Mouse (Mus musculus) megakaryocyte, embryonic 14.5 days (primary cell): ENCODE results near the gene Tbc1d9b. TPM values are rescaled to one million over a fixed set of nuclear protein-coding genes. Genes with fewer than 3 reads are reported as not detected.
A peak's percentile ranks its signal among the peaks of the same experiment; 100 is the strongest.
"Not testable (repeated sequence)": the region's sequence is repeated elsewhere in the genome, so short reads cannot be mapped to it uniquely, and the experiment has no call there.

Experiments used
- H3K27me3 ChIP-seq: replicated peaks from 2 replicates; pipeline ENCODE3; 2012; ENCODE audit warnings: inconsistent platforms
- H3K36me3 ChIP-seq: replicated peaks from 2 replicates; pipeline ENCODE3; 2012; ENCODE audit warnings: low read length, inconsistent platforms, mixed read lengths
- H3K4me1 ChIP-seq: 2 replicates; pipeline ENCODE4 v1.6.1; 2012; ENCODE audit warnings: inconsistent platforms
- H3K4me3 ChIP-seq: replicated peaks from 2 replicates; pipeline ENCODE3; 2012; ENCODE audit warnings: moderate library complexity, mild to moderate bottlenecking, inconsistent platforms
- H3K9me3 ChIP-seq: 2 replicates; pipeline ENCODE4 v1.6.1; 2012; ENCODE audit warnings: inconsistent platforms
- FLI1 ChIP-seq: IDR thresholded peaks from 2 replicates; pipeline ENCODE4 v1.6.1; 2012; ENCODE audit warnings: low read length, inconsistent platforms, mixed read lengths
- GATA1 ChIP-seq: IDR thresholded peaks from 3 replicates; pipeline ENCODE4 v1.6.1; 2012; ENCODE audit warnings: mixed read lengths, low read length, inconsistent platforms, borderline replicate concordance
- polyA plus RNA-seq: library from polyadenylated mRNA; stranded (reverse); fragments of >175 nt; gene quantifications from 2 replicates; pipeline ENCODE4 v1.2.3, GENCODE M21; 2012; ENCODE audit warnings: low replicate concordance; ENCODE audit not compliant: insufficient read depth

Tbc1d9b gene
- polyA plus RNA-seq, 1 experiment, result 34.0 TPM

DNA sequence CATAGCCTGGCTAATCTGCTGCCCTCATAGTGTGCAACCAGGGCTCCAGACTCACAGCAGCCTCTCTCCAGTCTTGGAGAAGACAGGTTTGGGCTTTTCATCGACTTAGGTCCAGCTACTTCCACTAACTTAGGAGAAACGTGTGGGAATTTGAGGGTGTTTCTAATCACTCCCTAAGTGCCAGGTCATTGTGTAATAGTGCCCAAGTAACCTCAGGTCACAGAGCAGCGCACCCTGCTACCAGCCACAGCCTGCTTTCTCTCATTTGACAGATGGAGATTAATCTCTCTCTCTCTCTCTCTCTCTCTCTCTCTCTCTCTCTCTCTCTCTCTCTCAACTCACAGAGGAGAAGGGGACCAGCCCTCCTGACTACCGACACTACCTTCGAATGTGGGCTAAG lies 37.2 kb downstream of the Tbc1d9b start:
- Histone ChIP-seq H3K9me3 (no peaks in the 10 kb centered on the region), H3K4me3 (no peak overlapping the region), H3K4me1 (peaks cover 22% of the 10 kb centered on the region), H3K36me3 (peaks cover 75% of the 10 kb centered on the region), H3K27me3 (no peaks in the 10 kb centered on the region)
- TF ChIP-seq GATA1 (no peak), FLI1 (no peak)

DNA sequence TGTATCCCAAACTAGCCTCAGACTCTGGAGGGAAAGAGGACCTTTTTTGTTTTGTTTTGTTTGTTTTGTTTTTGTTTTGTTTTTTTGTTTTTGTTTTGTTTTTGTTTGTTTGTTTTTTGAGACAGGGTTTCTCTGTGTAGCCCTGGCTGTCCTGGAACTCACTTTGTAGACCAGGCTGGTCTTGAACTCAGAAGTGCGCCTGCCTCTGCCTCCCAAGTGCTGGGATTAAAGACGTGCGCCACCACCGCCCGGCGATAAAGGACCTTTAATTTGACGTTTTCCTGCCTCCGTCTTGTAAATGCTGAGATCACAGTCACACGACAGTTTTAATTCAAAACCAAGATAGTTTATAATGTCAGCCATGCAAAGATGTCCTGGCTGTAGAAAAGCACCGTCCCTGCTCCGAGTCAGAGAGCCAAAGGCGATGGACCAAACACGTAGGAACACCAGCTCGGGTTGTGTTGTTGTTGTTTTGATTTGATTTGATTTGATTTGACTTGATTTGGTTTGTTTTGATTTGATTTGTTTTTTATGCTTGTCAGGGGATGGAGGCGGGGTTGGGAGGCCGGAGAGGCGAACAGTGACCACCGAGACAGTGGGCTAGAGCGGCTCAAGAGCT lies 43.0 kb downstream of the Tbc1d9b start, which contains the start of gene Mrnip:
TSS of gene Mrnip (plus strand) at position 334 of the 619 bp plus-strand sequence.
- peaks cover 58% of the 10 kb centered on the region for H3K36me3 ChIP-seq

DNA sequence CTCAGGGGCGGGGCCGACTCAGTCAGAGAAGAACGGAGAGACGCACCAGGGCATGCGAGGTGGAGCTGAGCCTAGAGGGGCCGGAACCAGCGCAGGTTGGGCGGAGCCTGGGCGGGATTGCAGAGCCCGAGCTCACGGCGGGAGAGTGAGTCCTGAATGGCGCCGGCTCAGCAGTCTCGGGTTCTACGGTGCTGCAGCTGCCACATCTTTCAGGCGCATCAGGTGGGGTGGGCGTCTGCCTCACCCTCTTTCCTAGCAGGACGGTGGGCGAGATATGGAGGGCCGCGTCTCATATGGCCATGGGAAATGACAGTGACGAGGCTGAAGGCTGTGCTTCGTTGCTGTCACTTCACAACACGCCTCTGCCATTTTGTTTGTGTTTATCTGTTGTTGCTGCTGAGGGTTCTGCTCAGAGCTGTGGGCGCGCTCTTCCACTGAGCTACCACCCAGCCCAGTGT lies 43.6 kb downstream of the Tbc1d9b start:
- no peak for TF ChIP-seq FLI1
- TF ChIP-seq GATA1, result no peak
- Histone ChIP-seq H3K9me3 (no peaks in the 10 kb centered on the region), H3K4me1 (peaks cover 58% of the 10 kb centered on the region), H3K27me3 (no peaks in the 10 kb centered on the region), H3K4me3 (peak overlapping the region; percentile 96), H3K36me3 (peaks cover 58% of the 10 kb centered on the region)

More for the DNA sequence above, 43.0 kb downstream of the Tbc1d9b start, which contains the start of gene Mrnip:
- not testable (repeated sequence) for H3K9me3 ChIP-seq, H3K27me3 ChIP-seq
- Histone ChIP-seq H3K4me1 (peaks cover 59% of the 10 kb centered on the region), H3K4me3 (peak within 1 kb of the TSS; percentile 96)

DNA sequence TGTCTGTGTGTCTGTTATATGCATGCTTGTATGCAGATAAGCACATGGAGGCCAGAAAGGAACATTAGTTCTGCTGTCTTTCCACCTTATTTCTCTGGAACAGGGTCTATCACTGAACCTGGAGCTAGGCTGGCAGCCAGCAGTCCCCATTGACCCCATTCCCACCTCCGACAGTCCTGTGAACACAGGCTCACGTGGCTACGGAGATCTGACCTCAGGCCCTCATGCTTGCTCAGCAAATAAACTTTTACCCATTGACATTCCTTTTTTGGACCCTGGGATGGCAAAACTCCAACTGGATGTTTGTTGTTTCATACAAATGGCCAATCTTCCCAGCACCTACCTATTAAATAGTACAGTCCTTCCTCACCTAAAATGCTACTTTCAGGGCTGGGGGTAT lies 45.2 kb downstream of the Tbc1d9b start:
- Histone ChIP-seq H3K36me3 (peaks cover 48% of the 10 kb centered on the region), H3K4me3 (no peak overlapping the region), H3K27me3 (no peaks in the 10 kb centered on the region), H3K4me1 (peaks cover 63% of the 10 kb centered on the region), H3K9me3 (no peaks in the 10 kb centered on the region)
- TF ChIP-seq FLI1, result no peak
- no peak for TF ChIP-seq GATA1

DNA sequence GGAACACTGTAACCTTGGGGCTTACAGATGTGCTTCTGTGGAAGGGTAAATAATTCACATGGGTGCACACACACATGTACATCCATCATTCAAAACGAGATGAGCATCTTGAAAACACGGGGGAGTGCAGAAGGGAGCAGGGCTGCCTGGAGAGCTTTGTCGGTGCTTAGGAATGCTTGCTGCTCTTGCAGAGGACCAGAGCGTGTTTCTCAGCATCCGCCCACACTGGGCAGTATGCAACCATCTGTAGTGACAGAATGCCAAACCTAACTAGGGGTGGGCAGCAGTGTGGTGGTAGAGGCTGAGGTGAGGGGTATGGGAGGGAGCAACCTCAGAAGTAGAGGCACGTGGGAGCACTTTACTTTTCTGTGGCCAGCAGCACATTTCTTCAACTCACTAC lies 45.9 kb downstream of the Tbc1d9b start:
- TF ChIP-seq GATA1, result no peak
- no peak for TF ChIP-seq FLI1
- no peaks in the 10 kb centered on the region for H3K27me3 ChIP-seq
- H3K9me3 ChIP-seq, result no peaks in the 10 kb centered on the region
- H3K4me3 ChIP-seq, result no peak overlapping the region
- H3K4me1 ChIP-seq, result peaks cover 60% of the 10 kb centered on the region
- peaks cover 45% of the 10 kb centered on the region for H3K36me3 ChIP-seq

DNA sequence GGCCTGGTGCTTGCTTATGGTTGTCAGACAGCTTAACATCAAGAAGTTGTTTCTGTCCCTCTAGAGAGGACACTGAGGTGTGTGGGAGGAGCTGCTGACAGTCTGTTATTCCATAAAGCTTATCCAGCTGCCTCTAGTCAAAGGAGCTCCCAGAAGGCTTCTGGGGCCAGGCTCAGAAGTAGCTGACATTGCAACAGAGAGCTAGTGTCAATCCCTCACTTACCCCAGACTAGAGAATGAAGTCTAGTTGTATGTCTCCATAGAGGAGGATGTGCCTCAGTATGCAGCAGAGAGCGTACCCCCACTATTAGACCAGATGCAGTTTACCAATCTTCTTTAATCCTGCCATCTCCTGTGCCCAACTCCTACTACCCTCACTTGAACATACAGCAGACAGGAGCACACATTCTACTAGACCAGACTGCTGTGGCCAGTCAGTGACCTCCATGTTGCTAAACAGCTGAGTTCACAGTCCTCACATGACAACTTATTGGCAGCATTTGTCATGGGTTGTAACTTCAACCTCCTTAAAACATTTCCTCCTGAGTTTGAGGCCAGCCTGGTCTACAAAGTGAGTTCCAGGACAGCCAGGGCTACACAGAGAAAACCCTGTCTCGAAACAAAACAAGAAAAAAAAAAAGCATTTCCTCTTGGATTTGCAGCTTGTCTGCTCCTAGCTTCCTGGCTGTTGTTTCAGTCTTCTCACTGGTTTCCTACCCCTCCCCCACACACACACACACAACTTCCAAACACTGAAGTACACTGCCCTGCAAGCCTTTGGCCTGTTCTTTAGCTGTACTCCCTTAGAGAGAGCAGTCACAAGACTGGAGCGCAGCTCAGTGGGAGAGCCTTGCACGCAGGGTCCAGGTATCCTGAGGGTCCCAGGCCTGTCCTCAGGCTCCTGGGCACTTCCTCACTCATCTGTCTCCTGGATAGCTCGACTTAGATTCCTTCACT lies 47.6 kb downstream of the Tbc1d9b start:
- Histone ChIP-seq H3K9me3 (no peaks in the 10 kb centered on the region), H3K4me1 (peaks cover 72% of the 10 kb centered on the region), H3K36me3 (peaks cover 50% of the 10 kb centered on the region), H3K4me3 (peak overlapping the region; percentile 53), H3K27me3 (no peaks in the 10 kb centered on the region)
- TF ChIP-seq FLI1 (no peak), GATA1 (no peak)

DNA sequence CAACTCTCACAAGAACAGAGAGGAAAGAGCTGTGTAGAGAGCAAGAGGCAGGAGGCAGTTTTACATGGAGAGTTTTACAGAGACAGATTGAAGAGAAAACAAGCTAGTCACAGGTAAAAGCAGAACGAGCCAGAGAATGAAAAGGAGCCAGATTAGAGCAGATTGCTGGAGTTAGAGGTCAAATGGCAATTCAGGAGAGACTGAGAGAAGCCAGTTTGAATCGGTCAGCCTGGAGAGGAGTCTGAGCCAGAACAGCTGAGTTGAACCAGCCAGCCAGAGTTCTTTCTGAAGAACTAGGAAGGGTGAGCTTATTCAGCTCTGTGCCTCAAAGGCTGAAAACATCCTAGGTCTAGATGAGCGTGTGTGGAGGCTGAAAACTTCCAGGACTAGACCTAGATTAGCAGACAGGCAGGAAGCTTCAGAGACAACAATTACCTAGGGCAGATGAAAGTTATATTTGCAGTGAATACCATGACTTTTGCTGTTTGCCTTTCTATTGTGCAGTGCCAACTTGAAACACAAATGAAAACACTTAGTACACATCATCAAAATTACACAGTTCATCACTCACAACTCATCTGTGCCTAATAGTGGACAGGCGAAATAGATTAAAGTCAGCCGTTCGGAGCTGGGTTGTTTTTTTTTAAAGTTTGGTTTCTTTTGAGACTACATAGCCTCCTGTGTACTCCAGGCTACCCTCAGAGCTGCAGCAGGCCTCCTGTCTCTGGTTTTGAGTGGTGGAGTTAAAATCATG lies 49.5 kb downstream of the Tbc1d9b start:
- H3K9me3 ChIP-seq, result no peaks in the 10 kb centered on the region
- no peaks in the 10 kb centered on the region for H3K27me3 ChIP-seq
- peaks cover 61% of the 10 kb centered on the region for H3K36me3 ChIP-seq
- no peak overlapping the region for H3K4me3 ChIP-seq
- no peak for TF ChIP-seq FLI1
- TF ChIP-seq GATA1, result no peak
- H3K4me1 ChIP-seq, result peaks cover 64% of the 10 kb centered on the region

DNA sequence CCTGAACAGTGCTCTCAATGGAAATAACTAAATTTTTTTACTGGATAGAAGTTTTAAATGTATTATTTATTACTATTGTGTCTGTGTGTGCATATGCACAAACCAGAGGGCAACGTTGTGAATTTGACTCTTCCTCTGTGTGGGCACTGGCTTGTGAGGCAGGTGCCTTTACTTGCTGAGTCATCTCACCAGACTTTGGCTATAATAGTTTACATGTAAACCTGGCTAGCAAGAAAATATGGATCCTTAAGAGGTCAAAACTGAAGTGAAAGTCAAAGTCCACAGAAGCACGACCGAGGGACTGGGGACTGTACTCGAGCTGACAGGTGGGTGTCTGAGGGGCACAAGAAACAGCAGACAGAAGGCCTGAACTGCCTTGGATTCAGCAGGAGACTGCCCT lies 51.5 kb downstream of the Tbc1d9b start:
- peaks cover 57% of the 10 kb centered on the region for H3K36me3 ChIP-seq

DNA sequence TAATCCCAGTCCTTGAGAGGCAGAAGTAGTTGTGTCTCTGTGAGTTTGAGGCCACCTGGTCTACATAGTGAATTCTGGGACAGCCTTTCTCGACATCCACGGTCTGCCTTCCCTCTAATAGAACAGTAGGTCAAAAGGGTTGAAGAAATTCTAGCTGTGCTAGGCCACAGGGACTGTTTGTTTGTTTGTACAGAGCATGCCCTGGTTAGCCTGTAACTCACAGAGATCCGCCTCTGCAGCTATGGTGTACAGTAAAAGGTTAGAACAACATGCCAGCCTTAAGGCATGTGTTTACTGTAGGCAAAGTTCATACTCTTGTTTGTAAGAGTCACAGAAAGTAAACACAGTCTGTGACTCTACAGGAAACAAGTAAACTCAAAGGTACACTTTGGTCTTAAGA lies 53.6 kb downstream of the Tbc1d9b start:
- Histone ChIP-seq H3K36me3 (peaks cover 42% of the 10 kb centered on the region), H3K4me1 (peaks cover 39% of the 10 kb centered on the region), H3K9me3 (no peaks in the 10 kb centered on the region), H3K4me3 (no peak overlapping the region), H3K27me3 (no peaks in the 10 kb centered on the region)
- TF ChIP-seq FLI1, result no peak
- no peak for TF ChIP-seq GATA1

More for the DNA sequence above, 51.5 kb downstream of the Tbc1d9b start:
- H3K4me1 ChIP-seq, result peaks cover 47% of the 10 kb centered on the region
- H3K9me3 ChIP-seq, result no peaks in the 10 kb centered on the region
- H3K4me3 ChIP-seq, result peak overlapping the region; percentile 24
- H3K27me3 ChIP-seq, result no peaks in the 10 kb centered on the region
- no peak for TF ChIP-seq GATA1
- TF ChIP-seq FLI1, result no peak
